Mouse (Mus musculus): ENCODE data around the gene Tunar. TPM values are rescaled to one million over a fixed set of nuclear protein-coding genes. Genes with fewer than 3 reads are reported as not detected.

Tunar gene
- polyA plus RNA-seq (2014; fragmentation: Illumina TruSeq; extraction: RNeasy Lipid Tissue Mini Kit (QIAGEN cat#74804); ENCODE audit: low read depth, low replicate concordance), result not detected

DNA sequence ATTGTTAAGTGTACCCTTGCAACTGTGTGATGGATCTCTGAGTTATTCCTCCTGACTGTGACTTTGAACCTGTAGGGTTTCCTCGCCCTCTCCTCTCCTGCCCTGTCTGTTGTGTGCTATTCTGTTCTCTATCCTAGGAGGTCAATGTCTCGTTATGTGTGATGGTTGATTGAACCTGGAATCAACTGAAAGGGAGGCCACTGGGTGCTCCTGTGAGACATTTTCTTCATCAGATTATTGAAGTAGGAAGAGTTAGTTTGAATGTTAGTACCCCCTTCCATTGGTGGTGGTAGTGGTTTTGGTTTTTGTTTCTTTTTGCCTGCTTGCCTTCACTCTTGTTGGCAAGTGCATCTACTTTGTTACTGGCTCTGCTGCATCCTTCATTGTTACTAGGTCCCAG, at the start of gene Tunar:
TSS of gene Tunar (plus strand) at position 301 of the 400 bp plus-strand sequence.

Other genes with a start within 250 kb of the Tunar start
- not detected for gene Tcl1b2, start 187.9 kb upstream of the Tunar start, polyA plus RNA-seq (2014; fragmentation: Illumina TruSeq; extraction: RNeasy Lipid Tissue Mini Kit (QIAGEN cat#74804); ENCODE audit: low read depth, low replicate concordance)
- gene Tcl1b1, start 174.2 kb upstream of the Tunar start, polyA plus RNA-seq (2014; fragmentation: Illumina TruSeq; extraction: RNeasy Lipid Tissue Mini Kit (QIAGEN cat#74804); ENCODE audit: low read depth, low replicate concordance), result not detected
- gene Tcl1b5, start 157.5 kb upstream of the Tunar start, polyA plus RNA-seq (2014; fragmentation: Illumina TruSeq; extraction: RNeasy Lipid Tissue Mini Kit (QIAGEN cat#74804); ENCODE audit: low read depth, low replicate concordance), result not detected
- gene Tcl1b3, start 142.8 kb upstream of the Tunar start, polyA plus RNA-seq (2014; fragmentation: Illumina TruSeq; extraction: RNeasy Lipid Tissue Mini Kit (QIAGEN cat#74804); ENCODE audit: low read depth, low replicate concordance), result not detected
- not detected for gene Tcl1b4, start 131.9 kb upstream of the Tunar start, polyA plus RNA-seq (2014; fragmentation: Illumina TruSeq; extraction: RNeasy Lipid Tissue Mini Kit (QIAGEN cat#74804); ENCODE audit: low read depth, low replicate concordance)
- gene Tcl1, start 111.1 kb upstream of the Tunar start, polyA plus RNA-seq (2014; fragmentation: Illumina TruSeq; extraction: RNeasy Lipid Tissue Mini Kit (QIAGEN cat#74804); ENCODE audit: low read depth, low replicate concordance), result not detected
- gene D430019H16Rik, start 120.0 kb downstream of the Tunar start, polyA plus RNA-seq (2014; fragmentation: Illumina TruSeq; extraction: RNeasy Lipid Tissue Mini Kit (QIAGEN cat#74804); ENCODE audit: low read depth, low replicate concordance), result 7.7 TPM
- gene Bdkrb2, start 229.4 kb downstream of the Tunar start, polyA plus RNA-seq (2014; fragmentation: Illumina TruSeq; extraction: RNeasy Lipid Tissue Mini Kit (QIAGEN cat#74804); ENCODE audit: low read depth, low replicate concordance), result 0.67 TPM